Mouse (Mus musculus) embryonic facial prominence, embryonic 10.5 days (tissue): ENCODE measurements around the gene Olfr1298. TPM values are rescaled to one million over a fixed set of nuclear protein-coding genes. Genes with fewer than 3 reads are reported as not detected.

Experiments
- DNase-seq: peaks from one replicate; pipeline ENCODE4 v3.0.0-alpha.2; 2017; ENCODE audit warnings: low spot score
- H3K27ac ChIP-seq: fragments of 300-500 bp; sonication (generic); replicated peaks from 2 replicates; pipeline ENCODE4 v1.5.1; 2016; ENCODE audit warnings: mild to moderate bottlenecking
- H3K27me3 ChIP-seq: fragments of 300-500 bp; sonication (generic); replicated peaks from 2 replicates; pipeline ENCODE4 v1.6.1; 2016; ENCODE audit warnings: low read depth, mild to moderate bottlenecking; ENCODE audit not compliant: poor library complexity, severe bottlenecking
- H3K36me3 ChIP-seq: fragments of 300-500 bp; sonication (generic); replicated peaks from 2 replicates; pipeline ENCODE4 v1.6.1; 2016; ENCODE audit warnings: mild to moderate bottlenecking, moderate library complexity
- H3K4me1 ChIP-seq: fragments of 300-500 bp; sonication (generic); 2 replicates; pipeline ENCODE4 v1.6.1; 2016
- H3K4me3 ChIP-seq: fragments of 300-500 bp; sonication (generic); 2 replicates; pipeline ENCODE4 v1.5.1; 2016; ENCODE audit warnings: mild to moderate bottlenecking, moderate library complexity
- H3K9me3 ChIP-seq: fragments of 300-500 bp; sonication (generic); 2 replicates; pipeline ENCODE4 v1.6.1; 2016; ENCODE audit warnings: mild to moderate bottlenecking
- WGBS: fragments of 180-500 bp; shearing (Covaris S2); methylation state at CpG from one replicate; pipeline ENCODE4 v1.1.7; 2016; 5-methylcytosine and 5-hydroxymethylcytosine counted together
- polyA plus RNA-seq: library from polyadenylated mRNA; unstranded; fragments of >200 nt; fragmentation: Nextera tagmentation; extraction: Ambion mirVana; gene quantifications from 2 replicates; pipeline ENCODE4 v1.2.1, GENCODE M21; 2016

The Olfr1298 gene
- polyA plus RNA-seq: not detected in 2 replicates

GRCm38 (mm10) chr2:111649101-111649500 lies at the start of gene Olfr1298:
TSS of gene Olfr1298 (minus strand) at chr2:111649201.
- H3K4me1 ChIP-seq: no peaks in the 10 kb centered on the region
- H3K9me3 ChIP-seq: no peaks in the 10 kb centered on the region
- H3K27me3 ChIP-seq: no peaks in the 10 kb centered on the region
- no peak within 1 kb of the TSS for H3K4me3 ChIP-seq
- no peak for DNase-seq
- H3K27ac ChIP-seq: no peak within 1 kb of the TSS
- 78% methylated on average over 1 of the region's 1 CpGs for WGBS
- H3K36me3 ChIP-seq: no peaks in the 10 kb centered on the region

GRCm38 (mm10) chr2:111661119-111661518 lies 12.1 kb upstream of the Olfr1298 start, which contains the start of gene Olfr1299:
TSS of gene Olfr1299 (plus strand) at chr2:111661419.
- H3K27ac ChIP-seq: no peak within 1 kb of the TSS
- H3K4me3 ChIP-seq: no peak within 1 kb of the TSS
- no peaks in the 10 kb centered on the region for H3K9me3 ChIP-seq
- no peaks in the 10 kb centered on the region for H3K36me3 ChIP-seq
- no peaks in the 10 kb centered on the region for H3K27me3 ChIP-seq
- H3K4me1 ChIP-seq: no peaks in the 10 kb centered on the region
- DNase-seq: no peak
- WGBS: 80% methylated on average over 4 of the region's 4 CpGs

DNA sequence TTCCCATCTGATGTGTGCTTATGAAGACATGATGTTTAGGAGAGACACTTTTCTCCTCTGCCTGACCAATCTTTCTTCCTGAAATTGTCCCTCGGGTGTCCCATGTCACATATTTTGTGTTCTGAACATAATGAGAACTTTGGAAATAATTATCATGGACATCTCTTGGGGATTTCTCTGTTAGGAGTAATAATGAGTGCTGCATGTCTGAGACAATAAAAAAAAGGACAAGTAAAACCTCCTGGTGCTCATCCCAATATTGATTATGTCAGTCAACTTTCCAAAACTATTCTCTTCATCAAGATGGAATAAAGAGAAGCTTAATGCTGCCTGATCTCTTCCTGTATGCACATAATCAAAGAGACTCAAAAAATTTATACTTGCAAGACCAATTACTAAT lies 22.6 kb downstream of the Olfr1298 start, which contains the start of gene Olfr1297:
TSS of gene Olfr1297 (minus strand) at position 101 of the 400 bp plus-strand sequence.
- 87% methylated on average over 1 of the region's 1 CpGs for WGBS
- DNase-seq: no peak
- H3K9me3 ChIP-seq: no peaks in the 10 kb centered on the region
- no peaks in the 10 kb centered on the region for H3K36me3 ChIP-seq
- no peaks in the 10 kb centered on the region for H3K27me3 ChIP-seq
- no peak within 1 kb of the TSS for H3K27ac ChIP-seq
- no peak within 1 kb of the TSS for H3K4me3 ChIP-seq
- no peaks in the 10 kb centered on the region for H3K4me1 ChIP-seq

Other genes with a start within 250 kb of the Olfr1298 start
- gene Olfr1286, start 226.1 kb downstream of the Olfr1298 start, polyA plus RNA-seq: not detected in 2 replicates
- gene Olfr1287, start 200.1 kb downstream of the Olfr1298 start, polyA plus RNA-seq: not detected in 2 replicates
- gene Olfr1288, start 175.1 kb downstream of the Olfr1298 start, polyA plus RNA-seq: not detected in 2 replicates
- gene Olfr1289, start 168.4 kb downstream of the Olfr1298 start, polyA plus RNA-seq: not detected in 2 replicates
- gene Olfr1290, start 155.4 kb downstream of the Olfr1298 start, polyA plus RNA-seq: not detected in 2 replicates
- gene Olfr1291-ps1, start 152.0 kb downstream of the Olfr1298 start, polyA plus RNA-seq: not detected in 2 replicates
- not detected in 2 replicates for gene Olfr1293-ps, start 124.0 kb downstream of the Olfr1298 start, polyA plus RNA-seq
- not detected in 2 replicates for gene Olfr1294, start 108.9 kb downstream of the Olfr1298 start, polyA plus RNA-seq
- gene Olfr1295, start 79.5 kb downstream of the Olfr1298 start, polyA plus RNA-seq: not detected in 2 replicates
- not detected in 2 replicates for gene Olfr1297, start 22.7 kb downstream of the Olfr1298 start, polyA plus RNA-seq
- not detected in 2 replicates for gene Olfr1299, start 12.2 kb upstream of the Olfr1298 start, polyA plus RNA-seq
- gene Olfr1301, start 101.8 kb upstream of the Olfr1298 start, polyA plus RNA-seq: not detected in 2 replicates
- not detected in 2 replicates for gene Olfr1302, start 128.2 kb upstream of the Olfr1298 start, polyA plus RNA-seq
- not detected in 2 replicates for gene Olfr1303, start 171.1 kb upstream of the Olfr1298 start, polyA plus RNA-seq
- not detected in 2 replicates for gene Olfr1305, start 227.9 kb upstream of the Olfr1298 start, polyA plus RNA-seq